Mouse (Mus musculus) frontal cortex, postnatal 36 days (tissue): ENCODE measurements around the gene Lcn12.

Source experiments
- DNase-seq, 2 experiments: peaks; one replicate each; pipeline ENCODE4 v3.0.0; 2022; ENCODE audit warnings: low spot score in 2 of 2

The Lcn12 gene

GRCm38 (mm10) chr2:25497846-25498575 is 4.3 kb upstream of the Lcn12 start:
- no peak for DNase-seq

GRCm38 (mm10) chr2:25496462-25496861 is 2.8 kb upstream of the Lcn12 start:
- DNase-seq: peak in 1 of 2 experiments; percentile 27

- no peak for DNase-seq
These were observed 723 bp downstream of the Lcn12 start for GRCm38 (mm10) chr2:25492988-25493387.

GRCm38 (mm10) chr2:25488671-25489068 is 5.0 kb downstream of the Lcn12 start:
- DNase-seq: no peak

- no peak for DNase-seq
These were observed 5.6 kb downstream of the Lcn12 start for GRCm38 (mm10) chr2:25487965-25488670.

GRCm38 (mm10) chr2:25484901-25485647 is 8.6 kb downstream of the Lcn12 start:
- DNase-seq: no peak

- peak in 1 of 2 experiments; percentile 33 for DNase-seq
These were observed 10.7 kb downstream of the Lcn12 start for GRCm38 (mm10) chr2:25482969-25483368.

GRCm38 (mm10) chr2:25480541-25480940 is 13.2 kb downstream of the Lcn12 start:
- no peak for DNase-seq

- DNase-seq: no peak
These were observed 14.0 kb downstream of the Lcn12 start for GRCm38 (mm10) chr2:25479551-25480311.

- peak; percentile 56 to 66 for DNase-seq
These were observed 15.6 kb downstream of the Lcn12 start for GRCm38 (mm10) chr2:25477967-25478675.

GRCm38 (mm10) chr2:25477541-25477940 is 16.2 kb downstream of the Lcn12 start:
- no peak for DNase-seq

- DNase-seq: no peak
These were observed 21.2 kb downstream of the Lcn12 start for GRCm38 (mm10) chr2:25472550-25472949.

- no peak for DNase-seq
These were observed 23.7 kb downstream of the Lcn12 start, which contains the start of gene Ptgds for GRCm38 (mm10) chr2:25469969-25470368. Gene Ptgds (minus strand): TSS chr2:25470046.

- peak; percentile 33 to 44 for DNase-seq
These were observed 24.5 kb downstream of the Lcn12 start for GRCm38 (mm10) chr2:25468962-25469915.

GRCm38 (mm10) chr2:25467606-25468303 is 26.0 kb downstream of the Lcn12 start:
- no peak for DNase-seq

- DNase-seq: no peak
These were observed 27.7 kb downstream of the Lcn12 start for GRCm38 (mm10) chr2:25465816-25466635.

GRCm38 (mm10) chr2:25465256-25465655 is 28.5 kb downstream of the Lcn12 start:
- no peak for DNase-seq

GRCm38 (mm10) chr2:25463630-25464029 is 30.1 kb downstream of the Lcn12 start:
- DNase-seq: no peak
